Mouse (Mus musculus): ENCODE data around the gene Depdc1b.

DNA sequence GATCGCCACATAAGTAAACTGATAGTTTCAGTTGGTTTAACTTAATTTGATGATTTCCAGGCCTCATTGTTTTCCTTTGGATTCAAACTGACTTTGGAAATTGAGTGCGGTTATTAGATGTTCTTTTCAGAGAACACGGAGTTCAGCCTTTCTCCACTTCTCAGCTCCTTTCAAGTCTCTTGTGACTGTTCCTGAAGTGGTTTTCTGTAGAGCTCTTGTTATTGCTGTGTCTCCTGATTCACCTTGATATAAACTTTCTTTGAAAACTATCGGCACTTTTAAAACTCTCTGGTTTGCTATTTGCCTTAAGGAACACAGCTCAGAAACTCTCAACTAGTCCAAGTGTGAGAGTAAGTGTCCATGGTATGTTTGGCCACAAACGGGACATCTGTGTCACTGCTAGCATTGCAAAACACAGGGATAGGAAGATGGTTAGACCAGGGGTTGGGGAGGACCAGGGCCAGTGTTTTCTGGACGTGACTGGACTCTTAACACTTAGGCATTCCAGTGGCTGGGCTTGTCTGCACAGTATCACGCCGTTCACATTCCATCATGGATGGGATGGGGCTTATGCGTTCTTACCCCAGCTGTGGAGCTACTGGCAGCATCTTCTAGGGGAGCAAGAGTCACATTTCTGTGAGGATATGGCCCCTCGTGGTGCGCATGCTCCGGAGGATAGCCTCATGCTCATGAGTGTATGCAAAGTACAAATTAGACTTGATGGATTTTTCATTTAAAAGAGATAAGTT lies 38.8 kb downstream of the Depdc1b start:
- no peak for TF ChIP-seq CTCF (IDR thresholded peaks at IDR 0.05; ENCODE audit: low read depth)
- TF ChIP-seq EP300 (IDR thresholded peaks at IDR 0.05; ENCODE audit: low read depth), result no peak

Data from heart, postnatal 0 days (tissue).